Mouse (Mus musculus): Measurements from ENCODE around the gene Zfp511. TPM values are rescaled to one million over a fixed set of nuclear protein-coding genes. Genes with fewer than 3 reads are reported as not detected.
A peak's percentile ranks its signal among the peaks of the same experiment; 100 is the strongest.

Gene Zfp511
- polyA plus RNA-seq, 1 experiment from 2014 or later, result 41.8 TPM

DNA sequence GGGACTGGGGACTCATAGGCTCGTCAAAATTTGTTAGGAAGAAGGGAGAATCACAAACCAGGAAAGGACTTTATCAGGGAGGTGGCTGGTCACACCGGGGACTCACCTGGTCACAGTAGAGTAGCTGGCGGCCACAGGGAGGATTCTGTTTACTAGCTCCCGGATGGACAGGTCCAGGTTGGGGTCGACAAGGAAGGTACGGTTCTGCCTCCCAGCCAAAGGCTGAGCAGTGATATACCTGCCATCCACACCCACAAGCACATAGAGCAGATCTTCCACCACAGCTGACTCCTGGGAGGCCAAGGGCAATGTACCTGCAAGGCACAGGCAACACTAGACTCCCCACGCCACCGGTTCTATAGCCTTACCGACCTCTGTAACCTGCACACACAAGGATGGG is 28.4 kb upstream of the Zfp511 start:
- Histone ChIP-seq H3K4me3 (no peak overlapping the region), H3K4me2 (replicated peaks) (no peak overlapping the region), H3K9me3 (no peaks in the 10 kb centered on the region), H3K4me1 (no peaks in the 10 kb centered on the region), H3K27ac (no peak overlapping the region), H3K27me3 (no peaks in the 10 kb centered on the region), H3K9ac (no peak overlapping the region), H3K36me3 (peaks cover 71% of the 10 kb centered on the region)
- no peak for ATAC-seq (ENCODE audit: low FRiP score, low read depth)
- 94% methylated on average over 9 of the region's 9 CpGs for WGBS

DNA sequence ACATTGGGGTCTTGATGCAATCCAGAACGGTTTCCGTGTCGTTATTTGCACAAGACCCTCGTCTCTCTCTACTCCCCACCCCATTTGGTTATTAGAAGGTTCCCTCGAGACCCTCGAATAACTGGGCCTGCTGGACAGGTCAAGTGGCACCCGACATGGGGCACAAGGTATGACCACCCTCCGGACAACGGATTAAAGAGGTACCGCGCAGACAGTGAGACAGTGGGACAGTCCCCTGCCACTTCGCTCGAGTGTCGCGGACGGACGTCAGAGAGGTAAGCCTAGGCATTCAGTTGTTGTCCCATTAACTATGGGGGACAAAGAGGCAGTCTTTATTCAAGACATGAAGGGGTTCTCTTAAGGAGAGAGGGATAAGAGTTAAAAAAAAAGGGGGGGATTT is 24.9 kb upstream of the Zfp511 start:
- H3K9ac ChIP-seq, result no peak overlapping the region
- no peaks in the 10 kb centered on the region for H3K4me1 ChIP-seq
- 98% methylated on average over 17 of the region's 17 CpGs for WGBS
- H3K4me3 ChIP-seq, result no peak overlapping the region
- H3K4me2 ChIP-seq (replicated peaks), result no peak overlapping the region
- H3K9me3 ChIP-seq, result peaks cover 7% of the 10 kb centered on the region; the same call in 1 of the 2 replicates
- no peak overlapping the region for H3K27ac ChIP-seq
- no peaks in the 10 kb centered on the region for H3K27me3 ChIP-seq
- ATAC-seq (ENCODE audit: low FRiP score, low read depth), result no peak
- H3K36me3 ChIP-seq, result peaks cover 46% of the 10 kb centered on the region

DNA sequence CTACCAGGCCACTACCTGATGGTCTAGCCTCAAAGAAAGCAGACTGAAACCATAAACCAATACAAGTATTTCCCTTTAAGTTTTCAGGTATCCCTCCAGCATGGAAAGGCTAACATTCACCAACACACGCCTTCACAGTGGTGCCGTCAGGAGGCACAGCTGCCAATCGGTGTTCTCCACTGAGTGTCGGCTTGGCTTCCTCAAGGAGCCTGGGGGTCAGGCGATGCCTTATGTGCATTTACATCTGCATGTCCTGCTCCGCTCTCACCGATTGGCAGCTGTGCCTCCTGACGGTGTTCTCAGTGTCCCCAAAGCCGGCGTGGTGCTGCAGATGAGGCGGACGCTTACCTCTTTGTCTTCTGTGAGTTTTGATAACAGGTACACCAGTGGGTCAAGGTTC is 4.4 kb upstream of the Zfp511 start:
- no peaks in the 10 kb centered on the region for H3K27me3 ChIP-seq
- H3K4me1 ChIP-seq, result peaks cover 13% of the 10 kb centered on the region
- peaks cover 62% of the 10 kb centered on the region for H3K36me3 ChIP-seq
- no peak overlapping the region for H3K27ac ChIP-seq
- H3K4me3 ChIP-seq, result no peak overlapping the region
- WGBS, result 96% methylated on average over 12 of the region's 12 CpGs
- H3K9me3 ChIP-seq, result no peaks in the 10 kb centered on the region
- no peak overlapping the region for H3K4me2 ChIP-seq (replicated peaks)
- no peak for ATAC-seq (ENCODE audit: low FRiP score, low read depth)
- no peak overlapping the region for H3K9ac ChIP-seq

DNA sequence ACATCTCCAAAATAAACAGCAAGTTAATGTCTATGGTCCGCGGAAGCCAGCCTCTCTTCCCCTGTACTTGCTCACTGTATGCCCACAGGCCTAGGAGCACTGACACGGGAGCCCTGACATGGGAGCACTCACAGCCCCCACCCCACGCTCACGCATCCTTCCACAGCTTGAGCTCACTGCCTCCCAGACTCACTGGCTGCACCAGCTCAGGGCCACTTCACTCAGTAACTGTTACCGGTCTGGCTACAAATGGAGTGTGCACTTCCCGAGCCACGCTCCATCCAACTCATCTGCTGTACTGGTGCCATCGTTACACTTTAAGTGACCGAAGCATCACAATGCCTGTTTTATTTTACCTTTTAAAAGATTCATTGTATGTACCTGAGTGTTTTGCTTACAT is 3.8 kb upstream of the Zfp511 start:
- Histone ChIP-seq H3K4me1 (peaks cover 19% of the 10 kb centered on the region), H3K27ac (no peak overlapping the region), H3K9me3 (no peaks in the 10 kb centered on the region), H3K4me2 (replicated peaks) (no peak overlapping the region), H3K36me3 (peaks cover 62% of the 10 kb centered on the region), H3K9ac (no peak overlapping the region), H3K27me3 (no peaks in the 10 kb centered on the region), H3K4me3 (no peak overlapping the region)
- 97% methylated on average over 10 of the region's 10 CpGs for WGBS
- ATAC-seq (ENCODE audit: low FRiP score, low read depth), result no peak

DNA sequence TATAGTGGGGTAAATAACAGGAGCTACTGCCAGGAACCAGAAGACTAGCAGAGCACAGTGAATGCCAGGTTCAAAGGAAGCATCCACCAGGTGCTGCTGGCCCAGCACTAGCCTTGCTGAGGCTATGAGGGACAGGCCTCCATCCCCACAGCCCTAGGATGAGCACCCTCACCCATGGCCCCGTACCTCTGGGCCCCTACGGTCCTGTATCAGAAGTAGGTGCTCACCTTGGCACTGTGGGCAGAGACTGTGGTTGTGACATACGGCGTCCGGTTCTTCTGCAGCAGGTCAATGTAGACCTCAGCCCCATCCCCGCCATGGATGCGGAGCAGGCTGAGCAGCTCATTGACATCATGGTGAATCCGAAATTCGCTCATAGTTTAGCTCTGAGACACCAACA is 2.8 kb upstream of the Zfp511 start:
- Histone ChIP-seq H3K9ac (no peak overlapping the region), H3K27me3 (no peaks in the 10 kb centered on the region), H3K4me2 (replicated peaks) (no peak overlapping the region), H3K27ac (no peak overlapping the region), H3K36me3 (peaks cover 54% of the 10 kb centered on the region), H3K4me3 (no peak overlapping the region), H3K4me1 (peaks cover 21% of the 10 kb centered on the region), H3K9me3 (no peaks in the 10 kb centered on the region)
- ATAC-seq (ENCODE audit: low FRiP score, low read depth), result no peak
- 97% methylated on average over 9 of the region's 9 CpGs for WGBS

DNA sequence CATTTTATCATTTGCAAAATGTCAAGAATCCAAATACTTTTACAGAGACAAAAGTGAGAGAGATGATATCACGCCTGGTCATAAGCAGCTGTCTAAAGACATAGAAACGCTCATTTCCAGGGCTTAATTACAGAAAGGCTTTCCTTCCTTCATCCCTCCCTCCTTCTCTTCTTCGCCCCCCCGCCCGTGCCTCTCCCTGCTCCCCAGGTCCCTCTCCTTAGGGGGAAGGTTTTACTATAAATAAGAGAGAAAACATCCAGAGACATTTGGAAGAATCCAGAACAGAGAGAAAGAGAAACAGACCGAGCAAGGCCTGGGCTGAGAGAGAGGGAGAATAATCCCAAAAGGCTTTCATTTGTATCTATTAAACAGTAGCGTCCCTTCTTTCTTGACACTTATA is 735 bp upstream of the Zfp511 start:
- Histone ChIP-seq H3K4me2 (replicated peaks) (peak overlapping the region; percentile 87), H3K4me3 (peak overlapping the region; percentile 93), H3K9ac (peak overlapping the region; percentile 91), H3K27me3 (no peaks in the 10 kb centered on the region), H3K4me1 (peaks cover 21% of the 10 kb centered on the region), H3K36me3 (peaks cover 47% of the 10 kb centered on the region), H3K27ac (peak overlapping the region; percentile 75; the same call in 1 of the 2 replicates), H3K9me3 (no peaks in the 10 kb centered on the region)
- WGBS, result 15% methylated on average over 7 of the region's 7 CpGs
- ATAC-seq (ENCODE audit: low FRiP score, low read depth), result no peak

DNA sequence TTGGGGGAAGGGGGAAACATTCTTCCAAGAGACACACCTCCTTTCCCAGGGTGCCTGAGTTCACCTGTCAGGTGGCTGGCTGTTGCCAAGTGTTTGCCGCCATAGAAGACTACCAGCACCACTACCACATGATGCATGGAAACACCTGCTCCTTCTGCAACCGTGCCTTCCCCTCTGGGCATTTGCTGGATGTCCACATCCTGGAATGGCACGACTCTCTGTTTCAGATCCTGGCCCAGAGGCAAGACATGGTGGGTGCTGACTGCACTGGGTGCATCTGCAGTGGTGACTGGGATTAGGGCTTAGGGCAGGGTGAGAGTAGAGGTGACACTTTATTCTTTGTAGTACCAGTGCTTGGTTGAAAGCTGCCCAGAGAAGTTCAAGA is 972 bp downstream of the Zfp511 start:
- Histone ChIP-seq H3K4me1 (peaks cover 21% of the 10 kb centered on the region), H3K4me2 (replicated peaks) (peak overlapping the region; percentile 87), H3K27me3 (no peaks in the 10 kb centered on the region), H3K36me3 (peaks cover 38% of the 10 kb centered on the region), H3K9me3 (no peaks in the 10 kb centered on the region), H3K9ac (peak overlapping the region; percentile 91), H3K27ac (no peak overlapping the region), H3K4me3 (peak overlapping the region; percentile 93)
- no peak for ATAC-seq (ENCODE audit: low FRiP score, low read depth)
- WGBS, result 51% methylated on average over 3 of the region's 3 CpGs

DNA sequence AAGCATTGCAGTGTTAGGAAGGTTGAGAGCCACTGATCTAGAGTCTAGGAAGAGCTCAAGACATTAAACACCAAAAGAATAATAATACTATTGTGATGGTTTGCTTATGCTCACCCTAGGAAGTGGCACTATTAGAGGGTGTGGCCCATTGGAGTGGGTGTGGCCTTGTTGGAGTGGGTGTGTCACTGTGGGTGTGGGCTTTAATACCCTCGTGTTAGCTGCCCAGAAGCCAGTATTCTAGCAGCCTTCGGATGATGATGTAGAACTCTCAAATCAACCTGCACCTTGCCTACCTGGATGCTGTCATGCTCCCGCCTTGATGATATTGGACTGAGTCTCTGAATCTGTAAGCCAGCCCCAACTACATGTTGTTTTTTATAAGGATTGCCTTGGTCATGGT is 6.5 kb downstream of the Zfp511 start:
- Histone ChIP-seq H3K4me1 (peaks cover 2% of the 10 kb centered on the region), H3K9me3 (no peaks in the 10 kb centered on the region), H3K36me3 (peaks cover 20% of the 10 kb centered on the region), H3K9ac (no peak overlapping the region), H3K4me2 (replicated peaks) (no peak overlapping the region), H3K27ac (no peak overlapping the region), H3K27me3 (peaks cover 49% of the 10 kb centered on the region), H3K4me3 (no peak overlapping the region)
- no peak for ATAC-seq (ENCODE audit: low FRiP score, low read depth)
- 54% methylated on average over 3 of the region's 3 CpGs for WGBS

DNA sequence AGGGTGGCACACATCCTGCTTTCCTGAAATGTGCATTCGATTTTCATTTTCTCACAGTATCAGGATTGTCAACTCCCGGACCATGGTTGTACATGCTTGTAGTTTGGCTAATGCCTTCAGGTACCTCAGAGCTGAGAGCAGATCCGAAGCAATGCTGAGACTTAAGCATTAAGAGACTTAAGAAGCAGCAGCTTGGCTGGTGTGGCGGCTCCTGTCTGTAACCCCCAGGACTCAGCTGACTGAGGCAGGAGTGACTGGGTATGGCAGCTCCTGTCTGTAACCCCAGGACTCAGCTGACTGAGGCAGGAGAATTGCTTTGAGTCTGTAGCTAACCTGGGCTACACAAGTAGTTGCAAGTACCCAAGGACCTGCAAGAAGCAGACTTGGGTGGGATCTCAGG is 9.4 kb downstream of the Zfp511 start:
- peaks cover 77% of the 10 kb centered on the region for H3K27me3 ChIP-seq
- no peaks in the 10 kb centered on the region for H3K9me3 ChIP-seq
- WGBS, result 75% methylated on average over 4 of the region's 4 CpGs
- peaks cover 23% of the 10 kb centered on the region for H3K4me1 ChIP-seq
- no peak overlapping the region for H3K4me3 ChIP-seq
- H3K4me2 ChIP-seq (replicated peaks), result no peak overlapping the region
- peaks cover 6% of the 10 kb centered on the region for H3K36me3 ChIP-seq
- H3K9ac ChIP-seq, result no peak overlapping the region
- H3K27ac ChIP-seq, result no peak overlapping the region
- no peak for ATAC-seq (ENCODE audit: low FRiP score, low read depth)

DNA sequence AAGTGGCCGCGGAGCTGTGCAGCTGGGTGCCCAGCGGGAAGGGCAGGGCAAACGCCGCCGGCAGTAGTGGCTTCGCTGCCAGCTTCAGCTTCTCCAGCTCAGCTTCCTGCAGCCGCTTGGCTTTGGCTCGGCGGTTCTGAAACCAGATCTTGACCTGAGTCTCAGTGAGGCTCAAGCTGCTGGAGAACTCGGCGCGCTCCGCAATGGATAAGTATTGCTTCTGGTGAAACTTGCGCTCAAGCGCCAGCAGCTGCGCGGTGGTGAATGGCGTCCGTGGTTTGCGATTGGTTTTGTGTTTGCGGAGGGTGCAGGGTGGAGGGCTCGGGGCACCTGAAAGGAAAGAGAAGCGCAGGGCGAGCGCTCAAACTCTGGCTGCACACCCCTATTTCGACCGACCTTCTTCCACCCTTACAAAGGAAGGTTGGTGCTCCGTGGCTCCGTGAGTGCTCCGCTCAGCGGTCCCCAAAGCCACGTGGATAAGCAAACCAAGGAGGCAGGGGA is 11.7 kb downstream of the Zfp511 start:
- no peak for ATAC-seq (ENCODE audit: low FRiP score, low read depth)
- 0 out of 2 replicates have a peak overlapping the region, but pooled peaks have one; percentile 45 for H3K9ac ChIP-seq

DNA sequence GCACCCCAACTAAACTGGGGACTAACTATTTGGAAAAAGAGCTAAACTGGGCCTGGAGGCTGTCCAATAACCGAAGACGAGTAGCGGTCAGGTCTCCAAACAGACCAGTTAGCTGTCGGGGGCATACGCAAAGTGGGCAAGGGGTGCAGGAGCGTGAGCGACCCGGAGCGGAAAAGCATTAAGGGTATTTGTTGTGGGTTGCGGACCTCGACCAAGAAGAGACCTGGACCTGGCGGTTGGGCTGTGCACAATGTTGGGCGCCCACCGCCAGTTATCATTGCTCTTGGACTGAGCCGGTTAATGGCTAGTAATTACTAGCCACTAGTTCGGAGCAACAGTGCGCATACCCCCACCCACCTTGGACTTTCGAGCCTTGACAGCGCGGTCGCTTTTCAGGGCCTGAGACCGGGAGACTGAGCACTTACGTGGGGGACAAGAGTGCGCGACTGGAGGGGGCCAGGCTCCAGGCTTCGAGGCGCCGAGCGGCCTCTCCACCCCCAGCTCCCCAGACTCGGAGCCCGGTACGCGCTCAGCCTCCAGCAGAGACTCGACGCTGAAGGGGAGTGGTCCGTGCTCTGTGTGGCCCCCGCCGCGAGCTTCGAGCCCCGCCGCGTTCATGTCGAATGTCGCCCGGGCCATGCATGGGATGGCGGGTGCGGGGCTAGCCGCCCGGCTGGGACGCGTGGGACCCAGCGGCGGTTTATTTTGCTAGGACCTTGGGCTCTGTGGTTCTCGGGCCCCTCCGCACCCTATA is 12.3 kb downstream of the Zfp511 start, which contains the start of gene Msx3:
Gene Msx3, minus strand, starts transcription at position 729 of the 754 bp plus-strand sequence.
- H3K36me3 ChIP-seq, result no peaks in the 10 kb centered on the region
- H3K27me3 ChIP-seq, result peaks cover 99% of the 10 kb centered on the region
- peak within 1 kb of the TSS; percentile 68 for H3K4me2 ChIP-seq (replicated peaks)
- under 1% methylated on average over 56 of the region's 56 CpGs for WGBS
- H3K4me1 ChIP-seq, result peaks cover 23% of the 10 kb centered on the region
- H3K27ac ChIP-seq, result no peak within 1 kb of the TSS
- peak; percentile 44 for ATAC-seq (ENCODE audit: low FRiP score, low read depth)
- no peaks in the 10 kb centered on the region for H3K9me3 ChIP-seq
- H3K4me3 ChIP-seq, result peak within 1 kb of the TSS; percentile 41
- 0 out of 2 replicates have a peak within 1 kb of the TSS, but pooled peaks have one; percentile 45 for H3K9ac ChIP-seq

More for the DNA sequence above, 11.7 kb downstream of the Zfp511 start:
- Histone ChIP-seq H3K4me1 (peaks cover 23% of the 10 kb centered on the region), H3K36me3 (no peaks in the 10 kb centered on the region), H3K9me3 (no peaks in the 10 kb centered on the region), H3K4me2 (replicated peaks) (peak overlapping the region; percentile 68), H3K27me3 (peaks cover 98% of the 10 kb centered on the region), H3K4me3 (peak overlapping the region; percentile 41), H3K27ac (no peak overlapping the region)
- WGBS, result under 1% methylated on average over 33 of the region's 33 CpGs

DNA sequence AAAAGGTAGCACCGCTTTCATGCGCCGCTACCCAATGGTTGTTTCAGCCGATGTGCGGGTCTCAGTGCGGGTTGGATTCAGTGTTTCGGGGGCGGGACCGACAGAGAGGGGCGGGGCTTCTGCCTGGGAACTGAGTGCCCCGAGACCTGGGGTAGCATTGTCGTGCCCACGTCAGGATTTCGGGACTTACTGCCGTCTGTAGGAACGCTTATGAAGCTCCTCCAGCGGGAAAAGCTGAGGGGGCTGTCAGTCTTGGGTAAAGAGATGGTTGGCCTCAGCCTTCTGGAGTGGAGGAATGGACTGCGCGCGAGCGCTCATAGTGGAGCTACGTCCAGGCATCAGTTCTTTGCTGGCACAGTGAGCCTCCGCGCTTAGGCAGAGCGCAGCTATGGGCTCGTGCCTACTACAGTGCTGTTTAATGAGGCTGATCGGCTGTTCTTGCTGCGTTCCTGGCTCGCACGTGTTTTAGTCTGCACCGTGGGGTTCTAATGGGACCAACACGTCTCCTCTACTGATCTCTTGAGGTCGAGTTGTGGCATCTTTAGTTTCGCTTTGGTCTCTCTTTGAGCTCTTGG is 13.0 kb downstream of the Zfp511 start:
- H3K9me3 ChIP-seq, result no peaks in the 10 kb centered on the region
- ATAC-seq (ENCODE audit: low FRiP score, low read depth), result peak; percentile 63
- peaks cover 23% of the 10 kb centered on the region for H3K4me1 ChIP-seq
- peak overlapping the region; percentile 41 for H3K4me3 ChIP-seq
- H3K9ac ChIP-seq, result no peak overlapping the region
- H3K27me3 ChIP-seq, result peaks cover 98% of the 10 kb centered on the region
- no peaks in the 10 kb centered on the region for H3K36me3 ChIP-seq
- WGBS, result under 1% methylated on average over 34 of the region's 34 CpGs
- no peak overlapping the region for H3K27ac ChIP-seq
- H3K4me2 ChIP-seq (replicated peaks), result peak overlapping the region; percentile 68
